Mouse (Mus musculus) ES-Bruce4 (cell line): Measurements from ENCODE around the gene Angptl4.

Experiments
- CTCF ChIP-seq: IDR thresholded peaks from one replicate; pipeline ENCODE4 v1.8.1; 2011; ENCODE audit warnings: low read depth, low read length
- POLR2A ChIP-seq: IDR thresholded peaks from one replicate; pipeline ENCODE4 v1.8.1; 2011; ENCODE audit warnings: low read length; ENCODE audit not compliant: insufficient read depth

DNA sequence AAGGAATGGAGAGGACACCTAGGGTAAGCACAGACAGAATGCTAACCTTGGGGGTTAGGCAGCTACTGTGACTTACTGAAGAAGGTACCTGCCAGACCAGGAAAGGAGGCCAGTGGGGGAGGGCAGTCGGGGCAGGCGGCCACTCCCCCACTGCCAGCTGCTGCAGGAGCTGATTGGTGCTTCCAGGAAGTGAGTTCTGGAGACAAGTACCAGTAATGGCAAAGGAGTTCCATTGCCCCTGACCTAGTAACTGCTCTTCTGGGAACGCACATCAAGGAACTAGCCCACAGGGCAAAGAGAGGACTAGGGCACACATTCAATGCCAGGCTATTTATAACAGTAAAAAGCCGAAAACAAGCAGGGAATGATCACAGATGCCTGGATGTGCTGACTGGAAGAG is 24.4 kb downstream of the Angptl4 start:
- TF ChIP-seq POLR2A (no peak), CTCF (no peak)
